Mouse (Mus musculus): ENCODE measurements around the gene Reln.

DNA sequence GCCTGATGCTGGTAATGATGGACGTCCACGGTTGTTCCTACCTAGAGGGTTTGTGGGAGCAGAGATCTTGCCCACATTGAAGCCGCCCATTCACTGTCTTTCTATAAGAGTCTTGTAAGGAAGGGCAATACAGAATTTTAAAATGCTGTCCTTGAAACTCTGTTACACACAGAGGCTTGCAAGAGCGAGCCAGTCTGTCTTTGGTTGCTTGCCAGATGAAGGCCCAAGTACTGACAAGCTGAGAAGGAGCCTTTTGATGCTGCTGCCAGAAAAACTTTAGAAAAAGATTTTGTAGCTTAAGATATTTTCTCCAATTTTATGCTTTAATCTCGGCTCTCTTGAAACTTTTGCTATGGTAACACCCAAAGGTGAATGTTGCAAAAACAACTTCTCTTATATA lies 356.8 kb downstream of the Reln start:
- TF ChIP-seq POLR2A (IDR thresholded peaks at IDR 0.05; ENCODE audit: extremely low read depth, insufficient read depth, low read length) (no peak), CTCF (IDR thresholded peaks at IDR 0.05; ENCODE audit: low read depth, low read length) (no peak)

Measured in liver, adult 2 months (tissue).